Mouse (Mus musculus) intestine, embryonic 14.5 days (tissue): ENCODE measurements around the gene Slco2b1. TPM values are rescaled to one million over a fixed set of nuclear protein-coding genes. Genes with fewer than 3 reads are reported as not detected.

Experiments
- ATAC-seq: fragments of 200-750 bp; cut with Nextera tagmentation; replicated peaks from 2 replicates; pipeline ENCODE4 v1.8.0; 2017; ENCODE audit warnings: low read depth, moderate number of reproducible peaks, moderate TSS enrichment, moderate library complexity; ENCODE audit not compliant: low FRiP score, low TSS enrichment
- DNase-seq: peaks from one replicate; pipeline ENCODE4 v3.0.0-alpha.2; 2018; ENCODE audit warnings: low spot score
- H3K27ac ChIP-seq: fragments of 300-500 bp; sonication (generic); 2 replicates; pipeline ENCODE4 v1.5.1; 2014; ENCODE audit warnings: low read depth, mild to moderate bottlenecking, control low read depth
- H3K27me3 ChIP-seq: fragments of 300-500 bp; sonication (generic); replicated peaks from 2 replicates; pipeline ENCODE4 v1.6.1; 2014; ENCODE audit warnings: low read length, control low read depth; ENCODE audit not compliant: control insufficient read depth, insufficient read depth
- H3K36me3 ChIP-seq: fragments of 300-500 bp; sonication (generic); 2 replicates; pipeline ENCODE4 v1.6.1; 2014; ENCODE audit warnings: low read length, control low read depth; ENCODE audit not compliant: control insufficient read depth, insufficient read depth
- H3K4me1 ChIP-seq: fragments of 300-500 bp; sonication (generic); replicated peaks from 2 replicates; pipeline ENCODE4 v1.6.1; 2014; ENCODE audit warnings: low read length, control low read depth, mixed read lengths; ENCODE audit not compliant: control insufficient read depth, insufficient read depth
- H3K4me2 ChIP-seq: fragments of 300-500 bp; sonication (generic); 2 replicates; pipeline ENCODE4 v1.6.1; 2014; ENCODE audit warnings: low read length
- H3K4me3 ChIP-seq: fragments of 300-500 bp; sonication (generic); 2 replicates; pipeline ENCODE4 v1.5.1; 2014; ENCODE audit warnings: low read depth, low read length, control low read depth, mixed read lengths
- H3K9ac ChIP-seq: fragments of 300-500 bp; sonication (generic); 2 replicates; pipeline ENCODE4 v1.6.1; 2014; ENCODE audit warnings: mild to moderate bottlenecking, low read length
- H3K9me3 ChIP-seq: fragments of 300-500 bp; sonication (generic); 2 replicates; pipeline ENCODE4 v1.6.1; 2016; ENCODE audit warnings: low read length, control low read depth; ENCODE audit not compliant: control insufficient read depth
- WGBS: fragments of 180-500 bp; shearing (Covaris S2); extraction: QIAGEN DNeasy Blood & Tissue Kit; methylation state at CpG from one replicate; pipeline ENCODE4 v1.1.7; 2014; 5-methylcytosine and 5-hydroxymethylcytosine counted together
- polyA plus RNA-seq: library from polyadenylated mRNA; unstranded; fragments of >200 nt; fragmentation: Nextera tagmentation; extraction: Ambion mirVana; gene quantifications from 2 replicates; pipeline ENCODE4 v1.2.1, GENCODE M21; 2014

Gene Slco2b1
- polyA plus RNA-seq, 1 experiment from 2014 or later = 2.3 TPM

- no peaks in the 10 kb centered on the region for H3K9me3 ChIP-seq
- no peaks in the 10 kb centered on the region for H3K27me3 ChIP-seq
- H3K4me2 ChIP-seq = no peak overlapping the region
- H3K27ac ChIP-seq = no peak overlapping the region
- H3K4me3 ChIP-seq = no peak overlapping the region
- WGBS = 78% methylated on average over 5 of the region's 5 CpGs
- H3K4me1 ChIP-seq = peaks cover 14% of the 10 kb centered on the region
- no peaks in the 10 kb centered on the region for H3K36me3 ChIP-seq
- DNase-seq (no peak), ATAC-seq (no peak)
- no peak overlapping the region for H3K9ac ChIP-seq
Measured at GRCm38 (mm10) chr7:99708750-99709149, 2.4 kb downstream of the Slco2b1 start.

- 65% methylated on average over 8 of the region's 8 CpGs for WGBS
- no peak for DNase-seq
- no peak for ATAC-seq
Measured at GRCm38 (mm10) chr7:99708301-99708721, 2.8 kb downstream of the Slco2b1 start.

GRCm38 (mm10) chr7:99707671-99708070, 3.5 kb downstream of the Slco2b1 start:
- no peak for DNase-seq
- ATAC-seq = no peak
- no peak overlapping the region for H3K27ac ChIP-seq
- no peaks in the 10 kb centered on the region for H3K9me3 ChIP-seq
- no peak overlapping the region for H3K4me3 ChIP-seq
- H3K27me3 ChIP-seq = no peaks in the 10 kb centered on the region
- no peak overlapping the region for H3K9ac ChIP-seq
- H3K4me2 ChIP-seq = no peak overlapping the region
- H3K4me1 ChIP-seq = peaks cover 14% of the 10 kb centered on the region
- 87% methylated on average over 6 of the region's 6 CpGs for WGBS
- no peaks in the 10 kb centered on the region for H3K36me3 ChIP-seq

More at GRCm38 (mm10) chr7:99708301-99708721, 2.8 kb downstream of the Slco2b1 start:
- H3K9me3 ChIP-seq = no peaks in the 10 kb centered on the region
- H3K4me1 ChIP-seq = peaks cover 14% of the 10 kb centered on the region
- no peak overlapping the region for H3K4me3 ChIP-seq
- no peak overlapping the region for H3K4me2 ChIP-seq
- no peak overlapping the region for H3K27ac ChIP-seq
- H3K27me3 ChIP-seq = no peaks in the 10 kb centered on the region
- no peaks in the 10 kb centered on the region for H3K36me3 ChIP-seq
- no peak overlapping the region for H3K9ac ChIP-seq

GRCm38 (mm10) chr7:99707038-99707595, 4.0 kb downstream of the Slco2b1 start:
- no peaks in the 10 kb centered on the region for H3K9me3 ChIP-seq
- ATAC-seq (no peak), DNase-seq (no peak)
- H3K27me3 ChIP-seq = no peaks in the 10 kb centered on the region
- no peak overlapping the region for H3K4me3 ChIP-seq
- no peak overlapping the region for H3K9ac ChIP-seq
- WGBS = 40% methylated on average over 4 of the region's 4 CpGs
- no peak overlapping the region for H3K4me2 ChIP-seq
- H3K36me3 ChIP-seq = no peaks in the 10 kb centered on the region
- H3K4me1 ChIP-seq = peaks cover 14% of the 10 kb centered on the region
- H3K27ac ChIP-seq = 0 out of 2 replicates have a peak overlapping the region, but pooled peaks have one; percentile 19

GRCm38 (mm10) chr7:99706341-99707037, 4.7 kb downstream of the Slco2b1 start:
- H3K27me3 ChIP-seq = no peaks in the 10 kb centered on the region
- no peaks in the 10 kb centered on the region for H3K36me3 ChIP-seq
- H3K4me3 ChIP-seq = no peak overlapping the region
- H3K4me2 ChIP-seq = no peak overlapping the region
- H3K9ac ChIP-seq = no peak overlapping the region
- WGBS = 59% methylated on average over 4 of the region's 4 CpGs
- H3K9me3 ChIP-seq = no peaks in the 10 kb centered on the region
- H3K4me1 ChIP-seq = peaks cover 14% of the 10 kb centered on the region
- 0 out of 2 replicates have a peak overlapping the region, but pooled peaks have one; percentile 19 for H3K27ac ChIP-seq
- DNase-seq = no peak
- peak; percentile 49; the same call in 1 of the 2 replicates for ATAC-seq

- DNase-seq (no peak), ATAC-seq (no peak)
- Histone ChIP-seq H3K36me3 (no peaks in the 10 kb centered on the region), H3K4me2 (0 out of 2 replicates have a peak overlapping the region, but pooled peaks have one; percentile 5), H3K27ac (no peak overlapping the region), H3K9me3 (no peaks in the 10 kb centered on the region), H3K4me1 (peaks cover 15% of the 10 kb centered on the region), H3K9ac (no peak overlapping the region), H3K27me3 (no peaks in the 10 kb centered on the region), H3K4me3 (no peak overlapping the region)
- WGBS = 79% methylated on average over 3 of the region's 3 CpGs
Measured at GRCm38 (mm10) chr7:99704736-99705519, 6.2 kb downstream of the Slco2b1 start.

GRCm38 (mm10) chr7:99702201-99702600, 8.9 kb downstream of the Slco2b1 start:
- H3K27me3 ChIP-seq = no peaks in the 10 kb centered on the region
- no peak for ATAC-seq
- WGBS = 29% methylated on average over 6 of the region's 6 CpGs
- no peaks in the 10 kb centered on the region for H3K9me3 ChIP-seq
- no peak overlapping the region for H3K9ac ChIP-seq
- H3K4me1 ChIP-seq = peaks cover 21% of the 10 kb centered on the region
- H3K4me3 ChIP-seq = no peak overlapping the region
- no peaks in the 10 kb centered on the region for H3K36me3 ChIP-seq
- H3K27ac ChIP-seq = no peak overlapping the region
- no peak overlapping the region for H3K4me2 ChIP-seq
- DNase-seq = no peak

- H3K4me1 ChIP-seq = 0 out of 2 replicates have a peak, but pooled peaks cover 11% of the 10 kb centered on the region
- H3K36me3 ChIP-seq = no peaks in the 10 kb centered on the region
- DNase-seq = no peak
- no peaks in the 10 kb centered on the region for H3K9me3 ChIP-seq
- no peak overlapping the region for H3K27ac ChIP-seq
- no peaks in the 10 kb centered on the region for H3K27me3 ChIP-seq
- H3K9ac ChIP-seq = no peak overlapping the region
- H3K4me2 ChIP-seq = no peak overlapping the region
- 69% methylated on average over 4 of the region's 4 CpGs for WGBS
- no peak overlapping the region for H3K4me3 ChIP-seq
- ATAC-seq = no peak
Measured at GRCm38 (mm10) chr7:99700641-99701040, 10.5 kb downstream of the Slco2b1 start.
